In the genomic region with DNA sequence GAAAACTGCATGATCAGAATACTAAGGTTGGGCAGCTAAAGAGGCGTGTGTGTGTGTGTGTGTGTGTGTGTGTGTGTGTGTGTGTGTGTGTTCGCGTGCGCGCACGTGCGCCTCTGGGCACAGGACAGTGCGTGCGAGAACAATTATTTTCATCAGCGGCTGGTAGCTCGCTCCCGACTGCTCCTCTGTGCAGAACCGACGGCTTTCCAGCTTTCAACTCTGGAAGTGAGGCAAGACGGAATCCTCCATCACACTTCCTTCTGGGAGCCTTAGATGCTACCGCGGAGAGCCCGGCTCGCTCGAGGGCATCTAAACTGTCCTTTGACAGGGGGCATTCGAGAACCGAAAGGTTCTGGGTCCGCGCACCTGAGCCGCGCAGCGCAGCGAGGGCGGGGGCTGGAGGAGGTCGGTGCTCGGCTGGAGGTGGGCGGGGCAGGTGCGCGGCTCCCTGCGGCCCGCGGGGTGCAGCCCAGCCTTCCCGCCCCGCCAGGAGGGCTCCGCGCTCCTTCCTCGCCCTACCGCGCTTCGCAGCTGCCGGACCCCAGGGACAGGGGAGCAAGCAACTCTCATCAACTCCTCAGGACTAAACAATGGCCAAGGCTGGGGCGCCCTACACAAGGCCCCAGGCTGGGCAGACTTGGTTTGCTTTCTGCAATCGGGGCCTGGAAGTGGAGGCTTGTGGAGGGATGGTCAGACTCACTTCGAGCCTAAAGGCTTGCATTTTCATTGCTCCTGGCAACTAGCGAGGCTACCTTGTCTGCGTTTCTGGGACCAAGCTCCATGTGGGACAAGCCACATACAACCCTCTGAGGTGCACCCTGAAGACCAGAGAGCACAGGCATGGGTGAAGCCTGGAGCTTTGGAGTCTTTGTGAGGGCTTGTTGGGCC, we compare ENCODE assay signal across 8 mouse cellular contexts. TPM values are rescaled to one million over a fixed set of nuclear protein-coding genes. Genes with fewer than 3 reads are reported as not detected.
DNase-seq lines count a peak whose midpoint lies in the region; ATAC-seq and TF ChIP-seq lines count a peak whose summit lies in the region.

Gm10837 (plus strand) TSS at position 146 of the 888 bp plus-strand sequence.

- TF ChIP-seq CTCF in E14TG2a.4 (conservative IDR thresholded peaks at IDR 0.05; ENCODE audit: low read length), result no peak

- WGBS in embryonic facial prominence, embryonic 12.5 days, result 1% methylated on average over 45 of the region's 51 CpGs
- WGBS in limb, embryonic 10.5 days, result under 1% methylated on average over 51 of the region's 51 CpGs

- H3K27ac ChIP-seq in embryonic facial prominence, embryonic 12.5 days, result no peak within 1 kb of the TSS
- H3K27ac ChIP-seq in limb, embryonic 10.5 days, result peak within 1 kb of the TSS; percentile 82

- peak within 1 kb of the TSS; percentile 50 for H3K4me2 ChIP-seq in embryonic facial prominence, embryonic 12.5 days (replicated peaks)

- DNase-seq in B cell, adult 2 months, result peak; percentile 28 to 51
- DNase-seq in limb, embryonic 10.5 days (ENCODE audit: low spot score), result peak; percentile 66
- DNase-seq in urinary bladder, postnatal 14 days (ENCODE audit: low spot score), result no peak
- DNase-seq in frontal cortex, postnatal 14 days (ENCODE audit: low spot score in 2 of 2), result no peak
- no peak for DNase-seq in kidney, postnatal 36 days

- no peaks in the 10 kb centered on the region; the same call in 1 of the 2 replicates for H3K9me3 ChIP-seq in E14TG2a.4 (ENCODE audit: low read length)
- no peaks in the 10 kb centered on the region for H3K9me3 ChIP-seq in embryonic facial prominence, embryonic 12.5 days
- no peaks in the 10 kb centered on the region for H3K9me3 ChIP-seq in limb, embryonic 10.5 days (replicated peaks)

- peaks cover 15% of the 10 kb centered on the region for H3K4me1 ChIP-seq in E14TG2a.4 (replicated peaks; ENCODE audit: low read depth, low read length)
- peaks cover 7% of the 10 kb centered on the region for H3K4me1 ChIP-seq in embryonic facial prominence, embryonic 12.5 days
- H3K4me1 ChIP-seq in limb, embryonic 10.5 days, result peaks cover 43% of the 10 kb centered on the region

- peak; percentile 68 for ATAC-seq in embryonic facial prominence, embryonic 12.5 days (ENCODE audit: insufficient number of reproducible peaks, insufficient read depth, low FRiP score, low TSS enrichment)
- ATAC-seq in neutrophil, adult 5-6 weeks (ENCODE audit: extremely low read depth, insufficient number of reproducible peaks, low FRiP score, poor library complexity, severe bottlenecking), result 0 out of 2 replicates have a peak, but pooled peaks have one; percentile 1

- no peaks in the 10 kb centered on the region for H3K36me3 ChIP-seq in E14TG2a.4 (ENCODE audit: insufficient read depth, low read length)
- H3K36me3 ChIP-seq in embryonic facial prominence, embryonic 12.5 days, result no peaks in the 10 kb centered on the region
- H3K36me3 ChIP-seq in limb, embryonic 10.5 days, result no peaks in the 10 kb centered on the region

- H3K27me3 ChIP-seq in E14TG2a.4 (ENCODE audit: insufficient read depth, low read length), result peaks cover 48% of the 10 kb centered on the region
- H3K27me3 ChIP-seq in embryonic facial prominence, embryonic 12.5 days, result peaks cover 41% of the 10 kb centered on the region
- H3K27me3 ChIP-seq in limb, embryonic 10.5 days (ENCODE audit: low read depth, poor library complexity, severe bottlenecking), result peaks cover 50% of the 10 kb centered on the region

- no peak within 1 kb of the TSS; the same call in 1 of the 2 replicates for H3K9ac ChIP-seq in embryonic facial prominence, embryonic 12.5 days

- peak within 1 kb of the TSS; percentile 77 for H3K4me3 ChIP-seq in E14TG2a.4 (replicated peaks; ENCODE audit: low read length)
- H3K4me3 ChIP-seq in embryonic facial prominence, embryonic 12.5 days, result peak within 1 kb of the TSS; percentile 32
- peak within 1 kb of the TSS; percentile 53 for H3K4me3 ChIP-seq in limb, embryonic 10.5 days

RNA-seq across cellular contexts. Expression of gene Gm10837, which starts in this region (rescaled TPM):
- not detected in 2 replicates for polyA plus RNA-seq in embryonic facial prominence, embryonic 12.5 days (2016; fragmentation: Nextera tagmentation; extraction: Ambion mirVana)
- not detected in 2 replicates for polyA plus RNA-seq in limb, embryonic 10.5 days (2016; fragmentation: Nextera tagmentation; extraction: Ambion mirVana)
- total RNA-seq in neutrophil, adult 5-6 weeks (2017), result 0.49 TPM in 1 of 2 replicates, not detected in the other

Comparison
In these comparisons a context has a peak if more than half of its experiments do, and no peak if none do; other contexts are left out.
1. Peak in ATAC-seq, H3K4me3 ChIP-seq and H3K4me2 ChIP-seq in embryonic facial prominence, embryonic 12.5 days; RNA of the gene not detected or under 1 TPM.
2. Peak in DNase-seq, H3K4me3 ChIP-seq and H3K27ac ChIP-seq in limb, embryonic 10.5 days; RNA of the gene not detected or under 1 TPM.
3. Peak in ATAC-seq in neutrophil, adult 5-6 weeks; RNA of the gene not detected or under 1 TPM.
4. DNase-seq: peak in B cell, adult 2 months (2 of 2); none in urinary bladder, postnatal 14 days (single experiment), frontal cortex, postnatal 14 days (0 of 2) and kidney, postnatal 36 days (0 of 2).
5. Peak in every context shown above with its lines, with median percentiles within 50 percentile points of each other: H3K4me3 ChIP-seq.